Mouse (Mus musculus) layer of hippocampus, adult 9-10 months (tissue): ENCODE measurements around the gene Tent4a.

ENCODE experiments used
- DNase-seq: peaks from one replicate; pipeline ENCODE4 v3.0.0; 2022; ENCODE audit warnings: low spot score

Gene Tent4a

GRCm38 (mm10) chr13:69478703-69479102, 55.7 kb downstream of the Tent4a start:
- no peak for DNase-seq

GRCm38 (mm10) chr13:69460635-69461465, 73.6 kb downstream of the Tent4a start:
- peak; percentile 38 for DNase-seq

DNA sequence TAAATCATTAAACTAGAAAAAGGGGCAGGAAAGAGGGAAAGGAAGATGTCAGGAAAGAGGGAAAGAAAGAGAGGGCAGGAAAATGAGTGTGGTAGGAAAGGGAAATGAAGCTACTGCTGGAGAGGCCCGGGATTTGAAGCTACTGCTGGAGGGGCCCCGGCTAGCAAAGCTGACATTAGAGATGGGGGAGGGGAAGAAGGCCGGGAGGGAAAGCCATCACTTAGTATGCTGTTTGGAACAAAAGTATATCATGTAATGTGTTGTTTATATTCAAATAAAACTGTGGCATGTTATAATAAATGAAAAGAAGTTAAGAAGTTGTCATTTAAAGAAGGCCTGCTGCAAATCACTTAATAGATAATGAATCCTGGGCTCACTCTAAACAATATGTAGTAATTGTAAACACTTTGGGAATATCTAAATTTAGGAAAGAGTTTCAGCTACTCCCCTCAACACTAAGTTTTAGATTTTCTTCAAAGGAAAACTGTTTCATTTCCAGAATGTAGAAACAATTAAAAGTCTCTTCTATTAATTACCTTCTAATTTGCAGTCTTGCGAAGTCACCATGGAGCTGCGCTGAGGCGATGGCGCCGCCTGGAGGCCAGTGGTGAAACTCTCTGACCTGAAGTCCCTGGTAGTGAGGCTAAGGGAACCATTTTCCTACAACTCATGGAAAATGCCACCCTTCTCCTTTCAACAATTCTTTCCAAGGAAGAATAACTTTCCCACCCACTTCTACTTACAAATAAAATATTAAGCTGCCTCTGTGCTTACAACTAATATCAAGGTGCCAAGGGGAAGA, 74.6 kb downstream of the Tent4a start:
- peak; percentile 37 for DNase-seq

- no peak for DNase-seq
Measured at GRCm38 (mm10) chr13:69458891-69459290, 75.5 kb downstream of the Tent4a start.

DNA sequence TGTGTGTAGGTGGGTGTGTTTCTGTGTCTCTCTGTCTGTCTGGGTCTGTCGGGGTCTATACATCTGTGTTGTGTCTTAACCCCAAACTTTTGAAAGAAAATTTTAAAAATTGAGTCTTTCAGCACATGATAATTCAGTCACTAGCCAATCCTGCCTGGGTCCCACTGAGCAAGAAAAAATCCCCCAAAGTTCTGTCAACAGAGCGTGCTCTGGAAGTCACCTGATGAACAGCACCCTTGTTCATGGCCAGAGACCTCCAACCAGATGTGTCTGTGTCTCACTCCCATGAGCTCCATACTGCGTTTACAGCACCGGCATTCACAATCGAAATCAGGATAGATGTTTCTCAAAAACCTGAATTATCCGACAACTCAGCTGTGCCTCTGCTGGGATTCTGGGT, 76.0 kb downstream of the Tent4a start:
- DNase-seq = no peak

DNA sequence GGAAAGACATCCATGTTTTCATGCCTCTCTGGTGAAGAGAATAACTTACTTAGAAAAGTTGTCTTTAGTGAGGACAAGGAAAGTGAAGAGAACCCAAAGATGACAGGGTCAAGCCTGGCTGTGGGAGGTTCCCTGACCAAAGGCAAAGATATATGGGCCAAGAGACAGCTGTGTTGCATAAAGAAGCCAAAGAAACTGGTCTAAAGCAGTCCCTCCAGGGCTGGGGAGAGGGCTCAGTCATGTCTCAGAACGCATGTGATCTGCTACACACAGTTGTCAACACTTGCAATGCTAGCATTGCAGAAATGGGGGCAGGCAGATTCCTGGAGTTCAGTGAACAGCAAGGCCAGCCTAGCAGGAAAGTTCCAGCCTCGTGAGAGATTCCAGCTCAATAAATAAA, 77.3 kb downstream of the Tent4a start:
- DNase-seq = no peak

GRCm38 (mm10) chr13:69456641-69457040, 77.8 kb downstream of the Tent4a start:
- DNase-seq = no peak

GRCm38 (mm10) chr13:69455476-69456175, 78.8 kb downstream of the Tent4a start:
- no peak for DNase-seq
